Mouse (Mus musculus) liver, adult 2 months (tissue): ENCODE results near the gene Slc16a8. TPM values are rescaled to one million over a fixed set of nuclear protein-coding genes. Genes with fewer than 3 reads are reported as not detected.

ENCODE experiments used
- DNase-seq: peaks from one replicate; pipeline ENCODE4 v3.0.0-alpha.2; 2011; ENCODE audit warnings: low read depth, low spot score; ENCODE audit errors: extremely low read depth
- H3K27ac ChIP-seq: fragments of 200-500 bp; replicated peaks from 2 replicates; pipeline ENCODE4 v1.5.1; 2012; ENCODE audit warnings: low read depth, mild to moderate bottlenecking, control low read depth, inconsistent platforms, low read length; ENCODE audit not compliant: insufficient read depth
- H3K27me3 ChIP-seq: fragments of 200-500 bp; 2 replicates; pipeline ENCODE4 v1.6.1; 2012; ENCODE audit warnings: mild to moderate bottlenecking, moderate library complexity, low read length, inconsistent platforms; ENCODE audit not compliant: control insufficient read depth, insufficient read depth
- H3K36me3 ChIP-seq: fragments of 200-500 bp; 2 replicates; pipeline ENCODE4 v1.6.1; 2012; ENCODE audit warnings: low read length, inconsistent platforms; ENCODE audit not compliant: control insufficient read depth, insufficient read depth
- H3K4me1 ChIP-seq: fragments of 200-500 bp; 2 replicates; pipeline ENCODE4 v1.6.1; 2011; ENCODE audit warnings: low read length; ENCODE audit not compliant: control insufficient read depth, insufficient read depth
- H3K4me3 ChIP-seq: fragments of 200-500 bp; 2 replicates; pipeline ENCODE4 v1.5.1; 2011; ENCODE audit warnings: low read depth, mild to moderate bottlenecking, control low read depth, low read length, moderate library complexity; ENCODE audit not compliant: insufficient read depth
- H3K79me2 ChIP-seq: fragments of 200-500 bp; 2 replicates; pipeline ENCODE4 v1.6.1; 2012; ENCODE audit warnings: inconsistent platforms, mild to moderate bottlenecking, low read length, moderate library complexity; ENCODE audit not compliant: control insufficient read depth, insufficient read depth
- H3K9ac ChIP-seq: fragments of 200-500 bp; 2 replicates; pipeline ENCODE4 v1.6.1; 2012; ENCODE audit warnings: low read depth, mild to moderate bottlenecking, control low read depth, inconsistent platforms, low read length
- CTCF ChIP-seq: fragments of 200-500 bp; IDR thresholded peaks from 2 replicates; pipeline ENCODE4 v1.5.1; 2011; ENCODE audit warnings: low read depth, low read length, control low read depth
- POLR2A ChIP-seq: fragments of 200-500 bp; IDR thresholded peaks from 2 replicates; pipeline ENCODE4 v1.6.1; 2011; ENCODE audit warnings: low read length, control low read depth; ENCODE audit not compliant: insufficient read depth; ENCODE audit errors: extremely low read depth
- WGBS: fragments of 180-500 bp; shearing (Covaris S2); methylation state at CpG from one replicate; pipeline ENCODE4 v1.1.7; 2018; 5-methylcytosine and 5-hydroxymethylcytosine counted together
- polyA plus RNA-seq: library from polyadenylated mRNA; depleted of rRNA; stranded (reverse); fragments of >200 nt; gene quantifications from 2 replicates; pipeline ENCODE4 v1.2.3, GENCODE M21; 2012
- total RNA-seq: library from RNA; depleted of rRNA; stranded (reverse); fragments of >200 nt; gene quantifications from 2 replicates; pipeline ENCODE4 v1.2.3, GENCODE M21; 2014

Slc16a8 gene
- total and polyA plus RNA-seq, 2 experiments, result not detected

DNA sequence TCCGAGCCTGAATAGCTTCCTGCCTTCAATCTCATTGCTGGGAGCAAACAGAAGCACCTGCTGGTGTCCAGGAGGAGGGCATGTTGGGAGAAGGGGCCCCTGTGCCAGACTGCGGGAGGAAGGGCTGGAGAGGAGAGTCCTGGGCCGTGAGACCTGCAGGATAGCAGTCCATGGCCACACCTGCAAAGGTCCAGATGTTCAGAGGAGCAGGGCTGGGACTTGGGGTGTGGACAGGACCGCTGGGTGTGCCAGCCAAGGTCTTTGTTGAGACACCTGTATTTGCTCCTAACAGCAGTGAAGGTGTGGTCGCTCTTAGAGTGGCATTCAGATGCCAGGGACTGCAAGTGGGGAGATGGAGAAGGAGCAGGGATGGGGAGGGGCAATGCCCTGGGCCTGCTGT lies 27.9 kb upstream of the Slc16a8 start:
- 80% methylated on average over 5 of the region's 5 CpGs for WGBS
- DNase-seq, result no peak
- H3K27me3 ChIP-seq, result no peaks in the 10 kb centered on the region
- H3K4me1 ChIP-seq, result no peaks in the 10 kb centered on the region
- no peak overlapping the region for H3K27ac ChIP-seq
- TF ChIP-seq POLR2A (no peak), CTCF (no peak)
- no peak overlapping the region for H3K4me3 ChIP-seq
- H3K36me3 ChIP-seq, result no peaks in the 10 kb centered on the region; the same call in 1 of the 2 replicates
- H3K9ac ChIP-seq, result no peak overlapping the region
- H3K79me2 ChIP-seq, result no peaks in the 10 kb centered on the region

DNA sequence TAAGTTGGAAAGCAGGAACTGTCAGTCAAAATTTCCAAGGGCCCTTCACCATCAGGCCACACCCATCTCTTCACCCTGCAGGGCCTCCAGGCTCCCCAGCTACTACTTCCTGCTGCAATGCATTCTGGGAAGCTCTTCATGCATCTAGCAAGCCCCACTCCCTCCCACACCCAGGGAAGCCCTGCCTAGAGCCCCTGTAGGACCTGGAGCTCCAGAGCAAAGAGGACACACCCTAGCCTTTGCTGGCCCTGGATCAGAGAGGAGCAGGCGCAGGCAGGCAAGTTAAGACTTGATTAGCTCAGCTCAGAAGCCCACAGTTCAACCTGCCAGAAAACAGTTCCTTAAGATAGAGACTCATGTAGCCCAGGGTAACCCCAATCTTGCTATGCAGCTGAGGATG lies 26.8 kb upstream of the Slc16a8 start:
- DNase-seq, result no peak
- WGBS, result 87% methylated on average over 1 of the region's 1 CpGs

GRCm38 (mm10) chr15:79280850-79281249 lies 26.3 kb upstream of the Slc16a8 start:
- no peak for DNase-seq
- H3K9ac ChIP-seq, result no peak overlapping the region

More for the DNA sequence above, 26.8 kb upstream of the Slc16a8 start:
- no peaks in the 10 kb centered on the region for H3K27me3 ChIP-seq
- no peaks in the 10 kb centered on the region for H3K36me3 ChIP-seq
- no peaks in the 10 kb centered on the region for H3K4me1 ChIP-seq
- H3K27ac ChIP-seq, result no peak overlapping the region
- no peak for TF ChIP-seq CTCF
- no peak for TF ChIP-seq POLR2A
- no peaks in the 10 kb centered on the region for H3K79me2 ChIP-seq
- no peak overlapping the region for H3K9ac ChIP-seq
- H3K4me3 ChIP-seq, result no peak overlapping the region

DNA sequence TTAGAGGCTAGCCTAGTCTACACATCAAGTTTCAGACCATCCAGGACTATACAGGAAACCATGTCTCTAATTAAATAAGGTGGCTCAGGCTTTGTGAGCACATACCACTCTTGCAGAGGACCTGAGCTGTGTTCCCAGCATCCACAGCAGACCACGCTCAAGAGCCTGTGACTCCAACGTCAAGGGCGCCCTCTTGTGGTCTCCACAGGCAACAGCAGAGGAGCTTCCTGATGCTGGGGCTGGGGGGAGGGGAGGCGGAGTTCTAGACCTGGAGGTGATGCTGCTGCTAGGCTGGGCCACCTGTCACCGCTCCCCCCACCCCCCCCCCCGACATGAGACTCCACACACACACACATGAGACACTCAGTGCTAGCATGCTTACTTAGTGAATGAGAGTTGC lies 25.6 kb upstream of the Slc16a8 start:
- WGBS, result 50% methylated on average over 6 of the region's 6 CpGs
- DNase-seq, result no peak

More at GRCm38 (mm10) chr15:79280850-79281249, 26.3 kb upstream of the Slc16a8 start:
- 78% methylated on average over 5 of the region's 5 CpGs for WGBS
- no peaks in the 10 kb centered on the region for H3K36me3 ChIP-seq
- H3K79me2 ChIP-seq, result no peaks in the 10 kb centered on the region
- no peaks in the 10 kb centered on the region for H3K27me3 ChIP-seq
- no peak overlapping the region for H3K27ac ChIP-seq
- no peaks in the 10 kb centered on the region for H3K4me1 ChIP-seq
- TF ChIP-seq CTCF (0 out of 2 replicates have a peak, but pooled peaks have one; percentile 12), POLR2A (no peak)
- H3K4me3 ChIP-seq, result no peak overlapping the region

DNA sequence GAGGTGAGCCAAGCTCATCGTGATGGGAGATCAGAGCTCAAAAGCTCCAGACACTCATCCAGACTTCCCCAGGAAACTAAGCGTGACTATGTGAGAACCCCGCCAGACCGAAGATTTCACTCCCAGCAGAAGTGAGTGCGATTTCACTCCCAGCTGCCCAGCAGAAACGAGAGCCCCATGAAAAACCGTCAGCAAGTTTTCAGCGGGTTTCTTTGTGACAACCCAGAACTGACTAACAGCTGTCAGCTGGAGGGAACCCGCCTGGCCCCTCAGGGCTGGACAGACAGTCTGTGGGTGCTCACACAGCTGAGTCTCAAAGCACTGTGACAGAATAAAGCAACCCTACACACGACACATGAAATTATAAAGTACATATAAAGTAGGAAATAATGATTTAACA lies 23.2 kb upstream of the Slc16a8 start:
- DNase-seq, result no peak
- no peaks in the 10 kb centered on the region for H3K36me3 ChIP-seq
- 83% methylated on average over 10 of the region's 10 CpGs for WGBS
- H3K4me3 ChIP-seq, result no peak overlapping the region
- no peaks in the 10 kb centered on the region for H3K79me2 ChIP-seq
- H3K27me3 ChIP-seq, result no peaks in the 10 kb centered on the region
- no peak overlapping the region for H3K9ac ChIP-seq
- H3K27ac ChIP-seq, result no peak overlapping the region
- H3K4me1 ChIP-seq, result no peaks in the 10 kb centered on the region
- TF ChIP-seq CTCF (no peak), POLR2A (no peak)

More for the DNA sequence above, 25.6 kb upstream of the Slc16a8 start:
- Histone ChIP-seq H3K4me3 (no peak overlapping the region), H3K9ac (no peak overlapping the region), H3K4me1 (no peaks in the 10 kb centered on the region), H3K27ac (no peak overlapping the region), H3K36me3 (no peaks in the 10 kb centered on the region), H3K27me3 (no peaks in the 10 kb centered on the region), H3K79me2 (no peaks in the 10 kb centered on the region)
- TF ChIP-seq POLR2A (no peak), CTCF (peak; percentile 81)

DNA sequence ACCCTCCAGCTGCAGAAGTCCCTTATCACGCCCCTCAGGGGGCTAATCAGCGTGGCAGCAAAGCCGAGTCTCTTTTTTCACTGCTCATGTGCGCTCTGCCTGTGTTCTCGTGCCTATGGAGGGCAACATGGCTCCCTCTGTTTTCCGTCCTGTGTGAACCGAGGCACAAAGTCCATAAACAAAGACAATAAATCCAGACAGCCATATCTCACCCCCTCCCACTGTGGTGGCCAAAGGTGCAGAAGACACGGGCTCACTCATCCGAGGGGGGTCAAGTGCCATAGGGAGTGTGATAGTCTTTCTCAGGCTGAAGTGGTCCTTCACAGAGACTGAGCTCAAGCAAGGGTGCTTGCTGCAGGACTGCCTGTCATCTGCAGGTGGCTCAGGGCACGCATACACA lies 18.5 kb upstream of the Slc16a8 start:
- 69% methylated on average over 10 of the region's 10 CpGs for WGBS
- H3K27ac ChIP-seq, result no peak overlapping the region

More for the DNA sequence above, 18.5 kb upstream of the Slc16a8 start:
- TF ChIP-seq CTCF (no peak), POLR2A (no peak)
- H3K4me3 ChIP-seq, result no peak overlapping the region
- no peaks in the 10 kb centered on the region for H3K4me1 ChIP-seq
- H3K79me2 ChIP-seq, result no peaks in the 10 kb centered on the region
- no peak for DNase-seq
- no peaks in the 10 kb centered on the region for H3K27me3 ChIP-seq
- no peaks in the 10 kb centered on the region for H3K36me3 ChIP-seq
- no peak overlapping the region for H3K9ac ChIP-seq
